Mouse (Mus musculus) heart, embryonic 11.5 days (tissue): ENCODE data around the gene Nfkbid. TPM values are rescaled to one million over a fixed set of nuclear protein-coding genes. Genes with fewer than 3 reads are reported as not detected.

Experiments
- ATAC-seq: fragments of 200-750 bp; cut with Nextera tagmentation; replicated peaks from 2 replicates; pipeline ENCODE4 v1.8.0; 2017; ENCODE audit warnings: moderate library complexity; ENCODE audit not compliant: insufficient number of reproducible peaks, low FRiP score, low TSS enrichment
- H3K27ac ChIP-seq: fragments of 300-500 bp; sonication (generic); 2 replicates; pipeline ENCODE4 v1.5.1; 2014; ENCODE audit warnings: mild to moderate bottlenecking, low read depth, low read length
- H3K27me3 ChIP-seq: fragments of 300-500 bp; sonication (generic); 2 replicates; pipeline ENCODE4 v1.6.1; 2014; ENCODE audit warnings: mild to moderate bottlenecking, low read length, mixed read lengths; ENCODE audit not compliant: control insufficient read depth, insufficient read depth
- H3K36me3 ChIP-seq: fragments of 300-500 bp; sonication (generic); 2 replicates; pipeline ENCODE4 v1.6.1; 2014; ENCODE audit warnings: mild to moderate bottlenecking, low read length, moderate library complexity, mixed read lengths; ENCODE audit not compliant: control insufficient read depth, insufficient read depth
- H3K4me1 ChIP-seq: fragments of 300-500 bp; sonication (generic); 2 replicates; pipeline ENCODE4 v1.6.1; 2014; ENCODE audit warnings: low read length; ENCODE audit not compliant: control insufficient read depth, insufficient read depth
- H3K4me2 ChIP-seq: fragments of 300-500 bp; sonication (generic); 2 replicates; pipeline ENCODE4 v1.6.1; 2014; ENCODE audit warnings: mild to moderate bottlenecking, moderate library complexity
- H3K4me3 ChIP-seq: fragments of 300-500 bp; sonication (generic); 2 replicates; pipeline ENCODE4 v1.5.1; 2014; ENCODE audit warnings: low read depth, low read length
- H3K9ac ChIP-seq: fragments of 300-500 bp; sonication (generic); 2 replicates; pipeline ENCODE4 v1.6.1; 2014; ENCODE audit warnings: mild to moderate bottlenecking, low read depth, low read length, moderate library complexity
- H3K9me3 ChIP-seq: fragments of 300-500 bp; sonication (generic); replicated peaks from 2 replicates; pipeline ENCODE4 v1.6.1; 2016; ENCODE audit warnings: low read length; ENCODE audit not compliant: control insufficient read depth
- WGBS: fragments of 180-500 bp; shearing (Covaris S2); extraction: QIAGEN DNeasy Blood & Tissue Kit; methylation state at CpG from one replicate; pipeline ENCODE4 v1.1.7; 2014; ENCODE audit not compliant: insufficient replicate concordance; 5-methylcytosine and 5-hydroxymethylcytosine counted together
- polyA plus RNA-seq: library from polyadenylated mRNA; unstranded; fragments of >200 nt; fragmentation: Nextera tagmentation; extraction: Ambion mirVana; gene quantifications from 2 replicates; pipeline ENCODE4 v1.2.1, GENCODE M21; 2014

The Nfkbid gene
- polyA plus RNA-seq, result 1.0 and 1.4 TPM in 2 replicates

DNA sequence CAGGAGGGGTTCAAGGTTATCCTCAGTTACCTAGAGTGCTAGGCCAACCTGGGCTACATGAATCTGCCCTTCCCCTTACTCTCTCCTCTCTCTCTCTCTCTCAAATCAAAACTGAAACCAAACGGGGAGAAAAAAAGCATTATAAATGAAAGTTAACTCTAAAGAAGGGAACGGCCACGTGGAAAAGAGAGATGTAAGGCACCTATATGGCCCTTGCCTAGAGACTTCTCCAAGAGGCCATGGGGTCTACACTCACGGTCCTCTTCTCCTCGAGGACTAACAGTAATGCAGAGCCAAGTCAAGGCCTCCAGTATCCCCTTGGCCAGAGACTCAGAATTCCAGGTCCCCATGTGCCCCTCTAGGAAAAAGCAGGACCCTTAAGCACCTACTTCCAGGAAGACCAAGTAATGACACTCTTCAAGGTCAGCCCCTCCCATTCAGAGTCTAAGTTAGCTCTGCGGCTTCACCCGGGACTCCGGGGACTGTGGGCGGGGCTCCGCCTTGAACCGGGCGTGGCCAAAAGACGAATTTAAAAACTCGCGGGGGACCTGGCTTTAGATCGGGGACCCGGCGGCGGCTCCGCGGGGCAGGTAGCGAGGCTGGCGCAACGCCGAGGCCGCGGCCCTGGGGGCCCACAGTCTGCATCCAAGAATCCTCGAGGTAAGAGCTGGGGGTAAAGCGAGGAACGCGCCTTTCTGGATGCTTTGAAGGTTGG, at the start of gene Nfkbid:
Nfkbid (plus strand) TSS at position 558 of the 715 bp plus-strand sequence.
- Histone ChIP-seq H3K4me2 (peak within 1 kb of the TSS; percentile 96), H3K9me3 (no peaks in the 10 kb centered on the region), H3K36me3 (peaks cover 2% of the 10 kb centered on the region; the same call in 1 of the 2 replicates), H3K27ac (peak within 1 kb of the TSS; percentile 41; the same call in 1 of the 2 replicates), H3K9ac (peak within 1 kb of the TSS; percentile 71), H3K27me3 (peaks cover 7% of the 10 kb centered on the region; the same call in 1 of the 2 replicates), H3K4me3 (peak within 1 kb of the TSS; percentile 54), H3K4me1 (no peaks in the 10 kb centered on the region; the same call in 1 of the 2 replicates)
- 9% methylated on average over 31 of the region's 31 CpGs for WGBS
- no peak for ATAC-seq

GRCm38 (mm10) chr7:30373501-30373962, 48.0 kb upstream of the Nfkbid start:
- Histone ChIP-seq H3K27ac (no peak overlapping the region), H3K36me3 (no peaks in the 10 kb centered on the region), H3K9ac (peak overlapping the region; percentile 71), H3K9me3 (no peaks in the 10 kb centered on the region), H3K4me1 (no peaks in the 10 kb centered on the region), H3K4me3 (peak overlapping the region; percentile 49), H3K27me3 (no peaks in the 10 kb centered on the region), H3K4me2 (peak overlapping the region; percentile 79)
- peak; percentile 99 for ATAC-seq
- WGBS, result 1% methylated on average over 21 of the region's 21 CpGs

DNA sequence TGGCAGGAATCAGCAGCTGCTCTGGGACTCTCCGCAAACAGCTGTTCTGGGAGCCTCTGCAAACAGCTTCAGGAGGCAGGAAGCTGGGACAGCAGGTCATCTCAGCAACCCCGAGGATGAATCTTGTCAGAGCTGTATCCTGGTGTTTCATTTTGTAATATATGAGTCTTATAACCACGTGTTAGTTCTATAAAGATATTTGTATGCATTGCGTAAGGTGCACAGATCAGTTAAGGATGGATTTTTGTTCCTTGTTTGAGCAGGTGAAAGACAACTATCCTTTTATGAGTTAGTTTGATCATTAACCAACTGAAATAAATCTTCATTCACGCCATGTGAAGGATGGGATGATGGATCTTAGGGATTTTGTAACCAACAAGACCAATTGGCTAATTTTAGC, 41.5 kb upstream of the Nfkbid start:
- no peak for ATAC-seq
- Histone ChIP-seq H3K9ac (no peak overlapping the region), H3K27me3 (no peaks in the 10 kb centered on the region), H3K4me3 (no peak overlapping the region), H3K36me3 (no peaks in the 10 kb centered on the region), H3K9me3 (no peaks in the 10 kb centered on the region), H3K27ac (no peak overlapping the region), H3K4me1 (no peaks in the 10 kb centered on the region), H3K4me2 (no peak overlapping the region)
- WGBS, result 62% methylated on average over 5 of the region's 5 CpGs

DNA sequence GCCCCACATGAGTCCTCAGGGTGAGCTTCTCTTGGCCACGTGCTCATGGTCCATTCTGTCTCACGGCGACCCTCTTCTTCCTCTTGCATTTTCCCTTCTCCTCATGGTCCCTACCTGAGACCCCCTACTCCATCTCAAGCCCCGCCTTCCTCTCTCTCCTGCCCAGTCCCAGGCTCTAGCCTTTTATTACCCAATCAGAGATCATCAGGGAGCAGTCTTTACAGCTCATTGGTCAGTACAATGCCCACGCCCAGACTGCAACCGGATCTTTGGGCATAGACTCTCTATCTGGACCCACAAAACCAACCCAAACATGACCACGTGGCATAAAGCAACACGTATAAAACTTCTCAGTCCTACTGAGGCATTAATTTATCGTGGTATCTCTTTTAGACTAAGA, 37.4 kb upstream of the Nfkbid start:
- no peak overlapping the region for H3K27ac ChIP-seq
- 72% methylated on average over 9 of the region's 9 CpGs for WGBS
- H3K4me1 ChIP-seq, result no peaks in the 10 kb centered on the region
- no peak overlapping the region for H3K9ac ChIP-seq
- H3K27me3 ChIP-seq, result no peaks in the 10 kb centered on the region
- no peaks in the 10 kb centered on the region for H3K36me3 ChIP-seq
- H3K4me2 ChIP-seq, result no peak overlapping the region
- H3K4me3 ChIP-seq, result no peak overlapping the region
- no peak for ATAC-seq
- H3K9me3 ChIP-seq, result no peaks in the 10 kb centered on the region

GRCm38 (mm10) chr7:30392746-30393520, 28.6 kb upstream of the Nfkbid start:
- 69% methylated on average over 4 of the region's 4 CpGs for WGBS
- no peak for ATAC-seq
- peak overlapping the region; percentile 83; the same call in 1 of the 2 replicates for H3K27ac ChIP-seq

DNA sequence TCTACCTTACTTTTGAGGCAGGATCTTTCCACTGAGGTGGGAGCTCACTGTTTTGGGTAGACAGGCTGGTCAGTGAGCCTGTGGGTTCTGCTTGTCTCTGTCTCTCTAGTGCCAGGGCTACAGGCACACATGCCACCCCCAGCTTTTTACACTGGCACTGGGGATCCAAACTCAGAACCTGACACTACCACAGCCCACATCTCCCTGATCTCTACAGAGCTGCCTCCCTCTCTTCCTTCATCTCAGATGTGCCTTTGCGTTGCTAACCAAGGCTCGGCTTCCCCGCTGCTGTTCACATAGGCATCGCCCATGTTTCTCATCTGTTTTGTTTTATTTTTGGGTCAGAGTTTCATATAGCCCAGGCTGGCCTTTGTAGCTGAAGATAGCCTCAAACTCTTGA, 27.9 kb upstream of the Nfkbid start:
- ATAC-seq, result no peak
- 83% methylated on average over 4 of the region's 4 CpGs for WGBS
- Histone ChIP-seq H3K4me3 (no peak overlapping the region), H3K27me3 (no peaks in the 10 kb centered on the region), H3K4me2 (no peak overlapping the region), H3K9ac (no peak overlapping the region), H3K36me3 (no peaks in the 10 kb centered on the region), H3K9me3 (no peaks in the 10 kb centered on the region), H3K27ac (peak overlapping the region; percentile 83), H3K4me1 (no peaks in the 10 kb centered on the region)

More at GRCm38 (mm10) chr7:30392746-30393520, 28.6 kb upstream of the Nfkbid start:
- no peaks in the 10 kb centered on the region for H3K4me1 ChIP-seq
- H3K9me3 ChIP-seq, result no peaks in the 10 kb centered on the region
- H3K9ac ChIP-seq, result no peak overlapping the region
- H3K36me3 ChIP-seq, result no peaks in the 10 kb centered on the region
- H3K4me3 ChIP-seq, result no peak overlapping the region
- H3K4me2 ChIP-seq, result no peak overlapping the region
- H3K27me3 ChIP-seq, result no peaks in the 10 kb centered on the region

DNA sequence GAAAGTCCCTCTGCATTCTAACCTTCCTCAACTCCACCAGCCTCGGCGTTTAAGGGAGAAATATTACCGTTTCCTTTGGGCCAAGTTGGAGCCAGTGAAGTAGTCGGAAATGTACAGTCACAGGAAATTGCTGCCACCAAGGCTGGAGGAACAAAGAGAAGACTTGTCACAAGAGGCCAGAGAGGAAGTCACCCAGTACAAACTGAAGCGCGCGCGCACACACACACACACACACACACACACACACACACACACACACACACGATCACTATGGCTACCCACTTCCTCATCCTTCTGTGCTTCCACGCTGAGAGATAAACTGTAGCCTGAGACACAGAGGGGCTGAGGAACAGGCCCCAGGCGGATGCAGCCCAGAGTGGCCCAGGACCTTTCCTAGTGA, 27.2 kb upstream of the Nfkbid start:
- no peak overlapping the region for H3K4me3 ChIP-seq
- H3K9ac ChIP-seq, result no peak overlapping the region
- peak; percentile 67 for ATAC-seq
- H3K27ac ChIP-seq, result peak overlapping the region; percentile 83
- H3K36me3 ChIP-seq, result no peaks in the 10 kb centered on the region
- WGBS, result 42% methylated on average over 11 of the region's 11 CpGs
- no peaks in the 10 kb centered on the region for H3K4me1 ChIP-seq
- no peaks in the 10 kb centered on the region for H3K9me3 ChIP-seq
- H3K4me2 ChIP-seq, result peak overlapping the region; percentile 16; the same call in 1 of the 2 replicates
- H3K27me3 ChIP-seq, result no peaks in the 10 kb centered on the region

GRCm38 (mm10) chr7:30394871-30395270, 26.7 kb upstream of the Nfkbid start:
- 35% methylated on average over 2 of the region's 2 CpGs for WGBS
- H3K4me1 ChIP-seq, result no peaks in the 10 kb centered on the region
- H3K9ac ChIP-seq, result no peak overlapping the region
- no peaks in the 10 kb centered on the region for H3K27me3 ChIP-seq
- no peaks in the 10 kb centered on the region for H3K9me3 ChIP-seq
- no peaks in the 10 kb centered on the region for H3K36me3 ChIP-seq
- no peak for ATAC-seq
- no peak overlapping the region for H3K27ac ChIP-seq
- H3K4me2 ChIP-seq, result no peak overlapping the region
- no peak overlapping the region for H3K4me3 ChIP-seq
